Mouse (Mus musculus) liver, adult 2 months (tissue): ENCODE results near the gene Zfp598.

Experiments
- CTCF ChIP-seq: fragments of 200-500 bp; IDR thresholded peaks from 2 replicates; pipeline ENCODE4 v1.5.1; 2011; ENCODE audit warnings: low read depth, low read length, control low read depth
- POLR2A ChIP-seq: fragments of 200-500 bp; IDR thresholded peaks from 2 replicates; pipeline ENCODE4 v1.6.1; 2011; ENCODE audit warnings: low read length, control low read depth; ENCODE audit not compliant: insufficient read depth; ENCODE audit errors: extremely low read depth

- TF ChIP-seq CTCF (no peak), POLR2A (no peak)
These were observed 25.3 kb upstream of the Zfp598 start for GRCm38 (mm10) chr17:24644030-24644715.
